In genomic region chr6:23249616-23250287, GRCm38 (mm10) we compare ENCODE assay signal across 7 mouse cellular contexts. TPM values are rescaled to one million over a fixed set of nuclear protein-coding genes. Genes with fewer than 3 reads are reported as not detected.
A peak's percentile ranks its signal among the peaks of the same experiment; 100 is the strongest.
DNase-seq lines count a peak whose midpoint lies in the region; ATAC-seq and TF ChIP-seq lines count a peak whose summit lies in the region.

No protein-coding gene starts in this region.

- H3K9me3 ChIP-seq in lung, embryonic 14.5 days (ENCODE audit: low read depth, low read length) = no peaks in the 10 kb centered on the region
- H3K9me3 ChIP-seq in forebrain, embryonic 10.5 days = no peaks in the 10 kb centered on the region
- no peaks in the 10 kb centered on the region for H3K9me3 ChIP-seq in limb, embryonic 13.5 days
- no peaks in the 10 kb centered on the region for H3K9me3 ChIP-seq in stomach, embryonic 15.5 days

- H3K4me1 ChIP-seq in lung, embryonic 14.5 days (ENCODE audit: insufficient read depth) = no peaks in the 10 kb centered on the region
- H3K4me1 ChIP-seq in forebrain, embryonic 10.5 days = peaks cover 79% of the 10 kb centered on the region
- H3K4me1 ChIP-seq in limb, embryonic 13.5 days = peaks cover 36% of the 10 kb centered on the region
- H3K4me1 ChIP-seq in stomach, embryonic 15.5 days = peaks cover 28% of the 10 kb centered on the region

- H3K9ac ChIP-seq in lung, embryonic 14.5 days = no peak overlapping the region
- H3K9ac ChIP-seq in limb, embryonic 13.5 days = no peak overlapping the region
- H3K9ac ChIP-seq in stomach, embryonic 15.5 days = no peak overlapping the region

- peak overlapping the region; percentile 65 for H3K4me2 ChIP-seq in lung, embryonic 14.5 days
- peak overlapping the region; percentile 75 for H3K4me2 ChIP-seq in limb, embryonic 13.5 days (replicated peaks)
- H3K4me2 ChIP-seq in stomach, embryonic 15.5 days = peak overlapping the region; percentile 65

- DNase-seq in lung, embryonic 14.5 days = peak; percentile 70
- DNase-seq in lung, postnatal 14 days = no peak
- DNase-seq in forebrain, embryonic 10.5 days (ENCODE audit: extremely low spot score, low spot score) = peak; percentile 79
- no peak for DNase-seq in gastrocnemius, adult 8-10 months (ENCODE audit: low spot score in 2 of 2)
- no peak for DNase-seq in frontal cortex, postnatal 10 days (ENCODE audit: low spot score in 2 of 2)

- peak; percentile 38; the same call in 1 of the 2 replicates for ATAC-seq in lung, embryonic 14.5 days (ENCODE audit: insufficient read depth)
- peak; percentile 42; the same call in 1 of the 2 replicates for ATAC-seq in limb, embryonic 13.5 days (ENCODE audit: low FRiP score, low read depth)
- ATAC-seq in stomach, embryonic 15.5 days (ENCODE audit: insufficient read depth, low FRiP score, low read depth) = no peak; the same call in 1 of the 2 replicates

- under 1% methylated on average over 29 of the region's 29 CpGs for WGBS in lung, embryonic 14.5 days
- WGBS in forebrain, embryonic 10.5 days = under 1% methylated on average over 29 of the region's 29 CpGs
- under 1% methylated on average over 29 of the region's 29 CpGs for WGBS in limb, embryonic 13.5 days
- WGBS in stomach, embryonic 15.5 days = 2% methylated on average over 29 of the region's 29 CpGs

- no peaks in the 10 kb centered on the region for H3K36me3 ChIP-seq in lung, embryonic 14.5 days (ENCODE audit: insufficient read depth)
- peaks cover 8% of the 10 kb centered on the region for H3K36me3 ChIP-seq in forebrain, embryonic 10.5 days (replicated peaks)
- no peaks in the 10 kb centered on the region for H3K36me3 ChIP-seq in limb, embryonic 13.5 days
- no peaks in the 10 kb centered on the region for H3K36me3 ChIP-seq in stomach, embryonic 15.5 days

- H3K27ac ChIP-seq in lung, embryonic 14.5 days (ENCODE audit: low read depth) = no peak overlapping the region
- peak overlapping the region; percentile 99 for H3K27ac ChIP-seq in forebrain, embryonic 10.5 days
- no peak overlapping the region for H3K27ac ChIP-seq in limb, embryonic 13.5 days
- H3K27ac ChIP-seq in stomach, embryonic 15.5 days = no peak overlapping the region

- H3K4me3 ChIP-seq in lung, embryonic 14.5 days (ENCODE audit: low read depth, low read length) = peak overlapping the region; percentile 37
- peak overlapping the region; percentile 81 for H3K4me3 ChIP-seq in forebrain, embryonic 10.5 days
- H3K4me3 ChIP-seq in limb, embryonic 13.5 days = peak overlapping the region; percentile 46
- peak overlapping the region; percentile 36 for H3K4me3 ChIP-seq in stomach, embryonic 15.5 days (replicated peaks)

- TF ChIP-seq CTCF in lung, embryonic 14.5 days (IDR thresholded peaks at IDR 0.05; ENCODE audit: low read depth) = peak; percentile 59

- peaks cover 96% of the 10 kb centered on the region for H3K27me3 ChIP-seq in lung, embryonic 14.5 days (ENCODE audit: insufficient read depth, low read length)
- H3K27me3 ChIP-seq in forebrain, embryonic 10.5 days (ENCODE audit: poor library complexity, severe bottlenecking) = peaks cover 98% of the 10 kb centered on the region
- peaks cover 85% of the 10 kb centered on the region for H3K27me3 ChIP-seq in limb, embryonic 13.5 days
- H3K27me3 ChIP-seq in stomach, embryonic 15.5 days (replicated peaks) = peaks cover 79% of the 10 kb centered on the region

RNA-seq across cellular contexts. Expression of gene Fezf1, which starts 1.6 kb away (rescaled TPM):
- polyA plus RNA-seq in lung, embryonic 14.5 days (2014; fragmentation: Nextera tagmentation; extraction: Ambion mirVana) = not detected in 2 replicates
- 35.1 and 38.2 TPM in 2 replicates for polyA plus RNA-seq in forebrain, embryonic 10.5 days (2016; fragmentation: Nextera tagmentation; extraction: Ambion mirVana)
- polyA plus RNA-seq in limb, embryonic 13.5 days (2015; fragmentation: Nextera tagmentation; extraction: Ambion mirVana) = not detected in 2 replicates
- not detected in 2 replicates for polyA plus RNA-seq in stomach, embryonic 15.5 days (2015; fragmentation: Nextera tagmentation; extraction: Ambion mirVana)
- not detected for total RNA-seq in gastrocnemius, adult 8-10 months (2022)

Comparison
In these comparisons a context has a peak if more than half of its experiments do, and no peak if none do; other contexts are left out.
1. DNase-seq: peak in lung, embryonic 14.5 days (single experiment) and forebrain, embryonic 10.5 days (single experiment); none in lung, postnatal 14 days (single experiment), gastrocnemius, adult 8-10 months (0 of 2) and frontal cortex, postnatal 10 days (0 of 2).
2. RNA of gene Fezf1, which starts 1.6 kb away (polyA plus RNA-seq): 35.1 to 38.2 TPM in forebrain, embryonic 10.5 days; not detected in lung, embryonic 14.5 days, not detected in limb, embryonic 13.5 days and not detected in stomach, embryonic 15.5 days; every median in the first group is over 10 times any median in the second.
3. Peak in every context shown above with its lines, with median percentiles within 50 percentile points of each other: H3K4me2 ChIP-seq and H3K4me3 ChIP-seq.